8 mouse cellular contexts compared by ENCODE assay signal in the genomic region with DNA sequence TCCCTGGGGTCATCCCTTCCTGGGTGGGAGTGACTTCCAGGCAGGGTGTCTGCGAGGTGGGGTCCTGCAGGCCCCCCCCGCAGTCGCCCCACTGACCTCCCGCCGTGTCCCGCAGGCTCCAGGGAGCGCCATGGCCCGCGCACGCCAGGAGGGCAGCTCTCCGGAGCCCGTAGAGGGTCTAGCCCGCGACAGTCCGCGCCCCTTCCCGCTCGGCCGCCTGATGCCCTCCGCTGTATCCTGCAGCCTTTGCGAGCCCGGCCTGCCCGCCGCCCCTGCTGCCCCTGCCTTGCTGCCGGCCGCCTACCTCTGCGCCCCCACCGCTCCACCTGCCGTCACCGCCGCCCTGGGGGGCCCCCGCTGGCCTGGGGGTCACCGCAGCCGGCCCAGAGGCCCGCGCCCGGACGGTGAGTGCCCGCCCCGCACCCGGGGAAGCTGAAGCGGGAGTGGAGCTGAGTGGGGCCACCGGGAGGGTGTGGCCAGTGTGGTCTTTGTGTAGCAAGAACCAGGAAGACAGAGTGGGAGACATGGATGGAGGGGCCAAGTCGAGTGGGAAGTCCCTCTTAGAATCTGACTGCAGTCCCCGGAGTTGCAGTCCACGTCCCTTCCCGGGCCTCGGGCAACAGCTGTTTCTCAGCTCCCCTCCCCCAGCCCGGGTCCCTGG. TPM values are rescaled to one million over a fixed set of nuclear protein-coding genes. Genes with fewer than 3 reads are reported as not detected.
A peak's percentile ranks its signal among the peaks of the same experiment; 100 is the strongest.
DNase-seq lines count a peak whose midpoint lies in the region; ATAC-seq and TF ChIP-seq lines count a peak whose summit lies in the region.

No protein-coding gene starts in this region.

- peak overlapping the region; percentile 100 for H3K27ac ChIP-seq in layer of hippocampus, adult 2 months
- H3K27ac ChIP-seq in kidney, adult 2 months (ENCODE audit: insufficient read depth, low read depth, low read length), result peak overlapping the region; percentile 18; the same call in 1 of the 2 replicates
- H3K27ac ChIP-seq in lung, embryonic 16.5 days (ENCODE audit: low read length), result peak overlapping the region; percentile 98

- no peak for TF ChIP-seq CTCF in layer of hippocampus, adult 2 months (conservative IDR thresholded peaks at IDR 0.05)
- no peak for TF ChIP-seq CTCF in kidney, adult 2 months (conservative IDR thresholded peaks at IDR 0.05; ENCODE audit: insufficient read depth, insufficient read length, low read depth, low read length)

- peak overlapping the region; percentile 100 for H3K4me2 ChIP-seq in lung, embryonic 16.5 days (ENCODE audit: low read depth, low read length)

- H3K9ac ChIP-seq in lung, embryonic 16.5 days (ENCODE audit: low read length), result peak overlapping the region; percentile 90

- peak in 1 of 2 experiments; percentile 25 for DNase-seq in layer of hippocampus, adult 2 months (ENCODE audit: low spot score in 2 of 2)
- no peak for DNase-seq in layer of hippocampus, adult 18-20 months (ENCODE audit: low spot score in 2 of 2)
- peak; percentile 53 for DNase-seq in cerebellum, adult 8-10 months
- peak; percentile 98 for DNase-seq in heart, adult 11 months
- peak; percentile 41 for DNase-seq in kidney, adult 2 months
- peak; percentile 20 for DNase-seq in spleen, adult 12 weeks (ENCODE audit: low spot score)
- no peak for DNase-seq in frontal cortex, postnatal 25 days (ENCODE audit: low spot score in 2 of 2)

- WGBS in kidney, adult 2 months, result 2% methylated on average over 46 of the region's 49 CpGs
- under 1% methylated on average over 48 of the region's 49 CpGs for WGBS in lung, embryonic 16.5 days

- TF ChIP-seq POLR2A in kidney, adult 2 months (IDR thresholded peaks at IDR 0.05; ENCODE audit: low read depth, low read length), result no peak

- H3K4me3 ChIP-seq in layer of hippocampus, adult 2 months, result peak overlapping the region; percentile 70
- H3K4me3 ChIP-seq in kidney, adult 2 months (ENCODE audit: insufficient read depth, low read depth, low read length), result peak overlapping the region; percentile 83
- H3K4me3 ChIP-seq in lung, embryonic 16.5 days (ENCODE audit: low read length), result peak overlapping the region; percentile 72

- ATAC-seq in lung, embryonic 16.5 days (ENCODE audit: low read depth), result peak; percentile 18; the same call in 1 of the 2 replicates

- H3K36me3 ChIP-seq in kidney, adult 2 months (ENCODE audit: control insufficient read depth, insufficient read depth, low read length), result no peaks in the 10 kb centered on the region
- no peaks in the 10 kb centered on the region for H3K36me3 ChIP-seq in lung, embryonic 16.5 days (ENCODE audit: control insufficient read depth, insufficient read depth, low read length)

- H3K9me3 ChIP-seq in lung, embryonic 16.5 days (ENCODE audit: control insufficient read depth, low read length), result no peaks in the 10 kb centered on the region

- H3K27me3 ChIP-seq in kidney, adult 2 months (replicated peaks; ENCODE audit: control insufficient read depth, insufficient read depth, low read length), result no peaks in the 10 kb centered on the region
- H3K27me3 ChIP-seq in lung, embryonic 16.5 days (ENCODE audit: control insufficient read depth, insufficient read depth, low read depth, low read length), result peaks cover 4% of the 10 kb centered on the region; the same call in 1 of the 2 replicates

- H3K4me1 ChIP-seq in kidney, adult 2 months (ENCODE audit: control insufficient read depth, insufficient read depth, low read length), result peaks cover 13% of the 10 kb centered on the region; the same call in 1 of the 2 replicates
- H3K4me1 ChIP-seq in lung, embryonic 16.5 days (replicated peaks; ENCODE audit: control insufficient read depth, insufficient read depth, low read length), result peaks cover 54% of the 10 kb centered on the region

RNA-seq across cellular contexts. Expression of gene Bbc3, which starts 3.9 kb away (rescaled TPM):
- 10 to 100 TPM; 12.5 to 14.9 TPM for total RNA-seq in layer of hippocampus, adult 2 months (2021)
- total RNA-seq in layer of hippocampus, adult 18-20 months (2021), result 10 to 100 TPM in 1 of 2 experiments, 1 to 10 TPM in 1; 8.2 to 12.4 TPM
- polyA plus RNA-seq in kidney, adult 2 months (2012; rRNA removed), result 5.1 and 5.2 TPM in 2 replicates
- 12.4 and 14.3 TPM in 2 replicates for polyA plus RNA-seq in lung, embryonic 16.5 days (2015; fragmentation: Nextera tagmentation; extraction: Ambion mirVana)

RNA-seq across cellular contexts. Expression of gene Ccdc9, which starts 25.5 kb away (rescaled TPM):
- total RNA-seq in layer of hippocampus, adult 2 months (2021), result 10 to 100 TPM; 79.7 to 81.0 TPM
- total RNA-seq in layer of hippocampus, adult 18-20 months (2021), result 10 to 100 TPM; 72.4 to 80.2 TPM
- 23.3 and 24.3 TPM in 2 replicates for polyA plus RNA-seq in kidney, adult 2 months (2012; rRNA removed)
- polyA plus RNA-seq in lung, embryonic 16.5 days (2015; fragmentation: Nextera tagmentation; extraction: Ambion mirVana), result 20.1 and 25.9 TPM in 2 replicates

RNA-seq across cellular contexts. Expression of gene Inafm1, which starts 38.7 kb away (rescaled TPM):
- 10 to 100 TPM; 32.0 to 35.5 TPM for total RNA-seq in layer of hippocampus, adult 2 months (2021)
- 10 to 100 TPM; 31.9 to 34.8 TPM for total RNA-seq in layer of hippocampus, adult 18-20 months (2021)
- 23.1 and 30.7 TPM in 2 replicates for polyA plus RNA-seq in kidney, adult 2 months (2012; rRNA removed)
- polyA plus RNA-seq in lung, embryonic 16.5 days (2015; fragmentation: Nextera tagmentation; extraction: Ambion mirVana), result 12.1 and 12.3 TPM in 2 replicates

RNA-seq across cellular contexts. Expression of gene C5ar1, which starts 52.8 kb away (rescaled TPM):
- total RNA-seq in layer of hippocampus, adult 2 months (2021), result 1 to 10 TPM in 1 of 2 experiments, under 1 TPM in 1; 0.90 to 2.6 TPM
- total RNA-seq in layer of hippocampus, adult 18-20 months (2021), result 1 to 10 TPM; 1.2 to 1.6 TPM
- polyA plus RNA-seq in kidney, adult 2 months (2012; rRNA removed), result 3.4 and 4.2 TPM in 2 replicates
- 3.4 and 3.6 TPM in 2 replicates for polyA plus RNA-seq in lung, embryonic 16.5 days (2015; fragmentation: Nextera tagmentation; extraction: Ambion mirVana)

Comparison
In these comparisons a context has a peak if more than half of its experiments do, and no peak if none do; other contexts are left out.
1. DNase-seq: peak in cerebellum, adult 8-10 months (single experiment), heart, adult 11 months (single experiment), kidney, adult 2 months (single experiment) and spleen, adult 12 weeks (single experiment); none in layer of hippocampus, adult 18-20 months (0 of 2) and frontal cortex, postnatal 25 days (0 of 2).
2. H3K27ac ChIP-seq: peak in every context shown above with its lines; median percentile 100 in layer of hippocampus, adult 2 months; 98 in lung, embryonic 16.5 days; 18 in kidney, adult 2 months.
3. Peak in every context shown above with its lines, with median percentiles within 50 percentile points of each other: H3K4me3 ChIP-seq.